Mouse (Mus musculus) bone marrow, adult 2 months (tissue): Measurements from ENCODE around the gene 4933405L10Rik.

Experiments used
- CTCF ChIP-seq: fragments of 200-500 bp; IDR thresholded peaks from 2 replicates; pipeline ENCODE4 v1.5.1; 2011; ENCODE audit warnings: low read length, control low read depth; ENCODE audit not compliant: control insufficient read depth, insufficient read depth
- POLR2A ChIP-seq: fragments of 200-500 bp; IDR thresholded peaks from 2 replicates; pipeline ENCODE4 v1.6.1; 2011; ENCODE audit warnings: low read depth, mild to moderate bottlenecking, control low read depth, low read length, borderline replicate concordance; ENCODE audit not compliant: control insufficient read depth

DNA sequence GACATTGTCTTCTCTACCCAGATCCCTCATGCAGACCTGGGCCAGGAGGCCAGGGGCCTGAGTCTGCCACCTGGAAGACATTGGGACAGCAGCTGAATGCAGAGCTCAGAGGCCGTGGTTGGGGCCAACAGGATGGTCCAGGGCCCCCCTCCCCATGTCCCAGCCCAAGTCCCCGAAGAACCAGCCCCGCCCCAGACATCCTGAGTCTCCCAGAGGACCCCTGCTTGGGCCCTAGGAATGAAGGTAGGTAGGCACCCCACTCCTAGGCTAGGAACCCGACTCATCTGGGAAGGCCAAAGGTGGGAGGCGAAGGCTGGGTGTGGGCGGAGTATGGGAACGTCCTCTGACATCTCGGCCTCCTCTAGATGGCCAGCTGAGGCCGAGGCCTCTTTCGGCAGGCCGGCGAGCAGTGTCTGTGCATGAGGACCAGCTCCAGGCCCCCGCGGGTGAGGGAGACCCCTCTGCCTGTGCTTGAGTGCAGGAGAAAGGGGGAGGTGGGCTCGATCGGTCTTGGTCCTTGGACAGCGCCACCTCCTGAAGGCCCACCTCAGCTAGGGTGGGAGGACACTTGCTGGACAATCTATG lies 10.2 kb upstream of the 4933405L10Rik start:
- no peak for TF ChIP-seq POLR2A
- no peak for TF ChIP-seq CTCF
